Mouse (Mus musculus) embryonic fibroblast, embryonic 13.5 days (primary cell): Measurements from ENCODE around the gene Ccdc63. TPM values are rescaled to one million over a fixed set of nuclear protein-coding genes. Genes with fewer than 3 reads are reported as not detected.

Source experiments
- H3K27ac ChIP-seq: 2 replicates; pipeline ENCODE4 v1.5.1; 2012; ENCODE audit warnings: low read length, control low read depth, inconsistent platforms; ENCODE audit not compliant: insufficient read depth
- H3K4me1 ChIP-seq: 2 replicates; pipeline ENCODE4 v1.6.1; 2011; ENCODE audit warnings: low read length; ENCODE audit not compliant: control insufficient read depth, insufficient read depth
- H3K4me3 ChIP-seq: 2 replicates; pipeline ENCODE4 v1.5.1; 2011; ENCODE audit warnings: mild to moderate bottlenecking, control low read depth, low read length; ENCODE audit not compliant: insufficient read depth
- CTCF ChIP-seq: IDR thresholded peaks from 2 replicates; pipeline ENCODE4 v1.5.1; 2011; ENCODE audit warnings: mild to moderate bottlenecking, control low read depth, low read length, moderate library complexity, borderline replicate concordance; ENCODE audit not compliant: insufficient read depth
- POLR2A ChIP-seq: IDR thresholded peaks from 2 replicates; pipeline ENCODE4 v1.6.1; 2011; ENCODE audit warnings: low read depth, mild to moderate bottlenecking, control low read depth, low read length, moderate library complexity
- polyA plus RNA-seq: library from polyadenylated mRNA; stranded (reverse); fragments of >200 nt; gene quantifications from 2 replicates; pipeline ENCODE4 v1.2.4, GENCODE M21; 2011; ENCODE audit warnings: low read depth; ENCODE audit not compliant: missing spikeins, insufficient read length

Gene Ccdc63
- polyA plus RNA-seq, 1 experiment, result not detected

GRCm38 (mm10) chr5:122106212-122106611 lies 34.4 kb downstream of the Ccdc63 start:
- H3K4me3 ChIP-seq, result no peak overlapping the region
- H3K27ac ChIP-seq, result no peak overlapping the region
- H3K4me1 ChIP-seq, result no peaks in the 10 kb centered on the region
- TF ChIP-seq CTCF, result no peak
- no peak for TF ChIP-seq POLR2A

GRCm38 (mm10) chr5:122104981-122105380 lies 35.6 kb downstream of the Ccdc63 start:
- TF ChIP-seq POLR2A (no peak), CTCF (no peak)
- Histone ChIP-seq H3K4me3 (no peak overlapping the region), H3K27ac (no peak overlapping the region), H3K4me1 (no peaks in the 10 kb centered on the region)

- Histone ChIP-seq H3K27ac (no peak overlapping the region), H3K4me3 (no peak overlapping the region)
- TF ChIP-seq CTCF, result 0 out of 2 replicates have a peak, but pooled peaks have one; percentile 7
- no peak for TF ChIP-seq POLR2A
These were observed 36.4 kb downstream of the Ccdc63 start for GRCm38 (mm10) chr5:122104201-122104600.

GRCm38 (mm10) chr5:122103075-122103474 lies 37.5 kb downstream of the Ccdc63 start:
- Histone ChIP-seq H3K27ac (no peak overlapping the region), H3K4me3 (no peak overlapping the region), H3K4me1 (no peaks in the 10 kb centered on the region)
- TF ChIP-seq CTCF, result no peak
- no peak for TF ChIP-seq POLR2A

More at GRCm38 (mm10) chr5:122104201-122104600, 36.4 kb downstream of the Ccdc63 start:
- H3K4me1 ChIP-seq, result no peaks in the 10 kb centered on the region

GRCm38 (mm10) chr5:122102476-122103050 lies 38.1 kb downstream of the Ccdc63 start:
- no peaks in the 10 kb centered on the region for H3K4me1 ChIP-seq
- no peak overlapping the region for H3K4me3 ChIP-seq
- H3K27ac ChIP-seq, result no peak overlapping the region
- TF ChIP-seq CTCF, result no peak
- TF ChIP-seq POLR2A, result no peak

GRCm38 (mm10) chr5:122094439-122094838 lies 46.2 kb downstream of the Ccdc63 start:
- TF ChIP-seq CTCF (no peak), POLR2A (no peak)
- Histone ChIP-seq H3K27ac (no peak overlapping the region), H3K4me1 (no peaks in the 10 kb centered on the region), H3K4me3 (no peak overlapping the region)

GRCm38 (mm10) chr5:122093734-122094133 lies 46.9 kb downstream of the Ccdc63 start:
- no peak overlapping the region for H3K4me3 ChIP-seq
- no peak overlapping the region for H3K27ac ChIP-seq
- TF ChIP-seq POLR2A, result no peak
- no peak for TF ChIP-seq CTCF
- H3K4me1 ChIP-seq, result no peaks in the 10 kb centered on the region

GRCm38 (mm10) chr5:122092794-122093193 lies 47.8 kb downstream of the Ccdc63 start:
- Histone ChIP-seq H3K4me3 (no peak overlapping the region), H3K4me1 (no peaks in the 10 kb centered on the region), H3K27ac (no peak overlapping the region)
- TF ChIP-seq POLR2A (no peak), CTCF (no peak)

- Histone ChIP-seq H3K4me3 (no peak overlapping the region), H3K27ac (no peak overlapping the region), H3K4me1 (no peaks in the 10 kb centered on the region)
- TF ChIP-seq CTCF (peak; percentile 51), POLR2A (no peak)
These were observed 49.6 kb downstream of the Ccdc63 start for GRCm38 (mm10) chr5:122091070-122091469.

- no peak overlapping the region for H3K27ac ChIP-seq
- no peak for TF ChIP-seq POLR2A
- no peak for TF ChIP-seq CTCF
- H3K4me3 ChIP-seq, result no peak overlapping the region
These were observed 51.0 kb downstream of the Ccdc63 start for GRCm38 (mm10) chr5:122089664-122090063.

GRCm38 (mm10) chr5:122088917-122089316 lies 51.7 kb downstream of the Ccdc63 start:
- TF ChIP-seq POLR2A, result no peak
- peak; percentile 91 for TF ChIP-seq CTCF
- H3K4me3 ChIP-seq, result no peak overlapping the region
- H3K4me1 ChIP-seq, result no peaks in the 10 kb centered on the region
- H3K27ac ChIP-seq, result no peak overlapping the region

More at GRCm38 (mm10) chr5:122089664-122090063, 51.0 kb downstream of the Ccdc63 start:
- no peaks in the 10 kb centered on the region for H3K4me1 ChIP-seq
